Mouse (Mus musculus) small intestine, adult 2 months (tissue): ENCODE measurements around the gene Nyap1.
"Not testable (repeated sequence)": the region's sequence is repeated elsewhere in the genome, so short reads cannot be mapped to it uniquely, and the experiment has no call there.

Source experiments
- CTCF ChIP-seq: fragments of 200-500 bp; IDR thresholded peaks from 2 replicates; pipeline ENCODE4 v1.5.1; 2012; ENCODE audit warnings: low read depth, mild to moderate bottlenecking, control low read depth, inconsistent platforms, low read length, moderate library complexity, mixed read lengths; ENCODE audit not compliant: insufficient replicate concordance, insufficient read length; ENCODE audit errors: extremely low read depth
- POLR2A ChIP-seq: fragments of 200-500 bp; IDR thresholded peaks from 2 replicates; pipeline ENCODE4 v1.6.1; 2012; ENCODE audit warnings: low read depth, mild to moderate bottlenecking, control low read depth, inconsistent platforms, low read length, moderate library complexity

DNA sequence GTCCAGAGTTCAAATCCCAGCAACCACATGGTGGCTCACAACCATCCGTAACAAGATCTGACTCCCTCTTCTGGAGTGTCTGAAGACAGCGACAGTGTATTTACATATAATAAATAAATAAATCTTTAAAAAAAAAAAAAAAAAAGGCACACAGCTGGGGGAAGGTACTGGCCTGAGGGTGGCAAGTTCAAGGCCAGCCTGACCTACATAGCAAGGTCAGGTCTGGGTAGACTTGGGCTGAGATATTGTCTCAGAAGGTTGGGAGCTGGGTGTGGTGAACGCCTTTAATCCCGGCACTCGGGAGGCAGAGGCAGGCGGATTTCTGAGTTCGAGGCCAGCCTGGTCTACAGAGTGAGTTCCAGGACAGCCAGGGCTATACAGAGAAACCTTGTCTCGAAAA is 8.8 kb upstream of the Nyap1 start:
- not testable (repeated sequence) for TF ChIP-seq POLR2A, CTCF
